Mouse (Mus musculus) midbrain, postnatal 0 days (tissue): ENCODE results near the gene Armt1. TPM values are rescaled to one million over a fixed set of nuclear protein-coding genes. Genes with fewer than 3 reads are reported as not detected.

Source experiments
- ATAC-seq: fragments of 200-750 bp; cut with Nextera tagmentation; 2 replicates; pipeline ENCODE4 v1.8.0; 2017; ENCODE audit warnings: moderate number of reproducible peaks, mild to moderate bottlenecking, moderate TSS enrichment, moderate library complexity; ENCODE audit not compliant: low FRiP score
- DNase-seq: peaks from one replicate; pipeline ENCODE4 v3.0.0-alpha.2; 2015; ENCODE audit warnings: low spot score
- H3K27ac ChIP-seq: fragments of 300-500 bp; sonication (generic); 2 replicates; pipeline ENCODE4 v1.5.1; 2014; ENCODE audit warnings: low read depth, mild to moderate bottlenecking, low read length, mixed read lengths
- H3K27me3 ChIP-seq: fragments of 300-500 bp; sonication (generic); 2 replicates; pipeline ENCODE4 v1.6.1; 2014; ENCODE audit warnings: low read length, control low read depth, mixed read lengths; ENCODE audit not compliant: insufficient read depth
- H3K36me3 ChIP-seq: fragments of 300-500 bp; sonication (generic); 2 replicates; pipeline ENCODE4 v1.6.1; 2014; ENCODE audit warnings: low read length, control low read depth, mixed read lengths; ENCODE audit not compliant: insufficient read depth
- H3K4me1 ChIP-seq: fragments of 300-500 bp; sonication (generic); 2 replicates; pipeline ENCODE4 v1.6.1; 2014; ENCODE audit warnings: mild to moderate bottlenecking, control low read depth, antibody characterized with exemption, low read length, mixed read lengths; ENCODE audit not compliant: insufficient read depth
- H3K4me2 ChIP-seq: fragments of 300-500 bp; sonication (generic); 2 replicates; pipeline ENCODE4 v1.6.1; 2014; ENCODE audit warnings: low read depth, mild to moderate bottlenecking, low read length, mixed read lengths; ENCODE audit not compliant: poor library complexity, severe bottlenecking
- H3K4me3 ChIP-seq: fragments of 300-500 bp; sonication (generic); 2 replicates; pipeline ENCODE4 v1.5.1; 2014; ENCODE audit warnings: low read depth, mild to moderate bottlenecking, low read length, moderate library complexity
- H3K9ac ChIP-seq: fragments of 300-500 bp; sonication (generic); replicated peaks from 2 replicates; pipeline ENCODE4 v1.6.1; 2014; ENCODE audit warnings: mild to moderate bottlenecking, low read length, moderate library complexity, mixed read lengths; ENCODE audit not compliant: poor library complexity, severe bottlenecking
- H3K9me3 ChIP-seq: fragments of 300-500 bp; sonication (generic); 2 replicates; pipeline ENCODE4 v1.6.1; 2016; ENCODE audit warnings: low read length, control low read depth
- CTCF ChIP-seq: IDR thresholded peaks from 2 replicates; pipeline ENCODE4 v1.5.1; 2016; ENCODE audit warnings: antibody characterized with exemption, mild to moderate bottlenecking
- WGBS: fragments of 180-500 bp; shearing (Covaris S2); extraction: QIAGEN DNeasy Blood & Tissue Kit; methylation state at CpG from one replicate; pipeline ENCODE4 v1.1.7; 2014; 5-methylcytosine and 5-hydroxymethylcytosine counted together
- polyA plus RNA-seq: library from polyadenylated mRNA; unstranded; fragments of >200 nt; fragmentation: Nextera tagmentation; extraction: Ambion mirVana; gene quantifications from 2 replicates; pipeline ENCODE4 v1.2.1, GENCODE M21; 2015
- total RNA-seq: library from RNA; depleted of rRNA; stranded (reverse); fragments of >200 nt; gene quantifications from 2 replicates; pipeline ENCODE4 v1.2.3, GENCODE M21; 2014; rRNA removed

Armt1 gene
- total and polyA plus RNA-seq, 2 experiments from 2014 or later: 5.7 to 12.8 TPM

DNA sequence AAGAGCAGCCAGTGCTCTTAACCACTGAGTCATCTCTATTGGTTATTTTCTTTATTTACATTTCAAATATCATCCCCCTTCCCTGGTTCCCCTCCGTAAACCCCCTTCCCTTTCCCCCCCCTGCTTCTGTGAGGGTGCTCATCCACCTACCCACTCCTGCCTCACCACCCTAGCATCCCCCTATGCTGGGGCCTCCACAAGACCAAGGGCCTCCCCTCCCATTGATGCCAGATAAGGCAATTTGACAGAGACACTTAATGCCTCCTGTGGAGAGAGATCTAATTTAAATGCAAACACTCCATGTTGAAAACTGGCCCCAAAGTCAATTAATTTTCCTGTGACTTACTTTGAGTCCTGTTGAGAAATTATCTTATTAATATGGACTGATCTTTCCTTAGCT is 59.8 kb downstream of the Armt1 start:
- no peak for TF ChIP-seq CTCF
- H3K27me3 ChIP-seq: no peaks in the 10 kb centered on the region
- ATAC-seq: no peak
- no peak overlapping the region for H3K4me2 ChIP-seq
- 54% methylated on average over 1 of the region's 1 CpGs for WGBS
- no peak overlapping the region for H3K9ac ChIP-seq
- no peak overlapping the region for H3K4me3 ChIP-seq
- no peaks in the 10 kb centered on the region for H3K9me3 ChIP-seq
- no peak overlapping the region for H3K27ac ChIP-seq
- H3K36me3 ChIP-seq: no peaks in the 10 kb centered on the region
- no peaks in the 10 kb centered on the region for H3K4me1 ChIP-seq
- no peak for DNase-seq

DNA sequence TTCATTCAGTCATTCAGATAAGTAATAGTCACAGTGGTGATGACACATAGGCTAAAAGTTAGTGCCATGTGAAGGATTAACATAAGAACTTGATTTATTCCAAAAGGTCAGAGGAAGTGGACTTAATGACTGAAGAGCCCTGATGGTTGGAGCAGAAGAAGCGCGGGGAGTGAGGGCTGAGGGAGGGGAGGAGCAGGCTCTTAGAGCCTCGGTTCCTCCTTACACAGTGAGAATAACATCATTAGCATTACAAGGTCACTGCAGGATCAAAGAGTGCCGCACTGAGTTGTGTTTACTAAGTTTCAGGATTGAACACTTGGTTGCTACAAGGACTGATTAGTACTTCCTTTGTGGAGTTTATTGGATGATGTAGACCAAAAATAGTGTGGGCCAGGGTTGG is 60.6 kb downstream of the Armt1 start:
- TF ChIP-seq CTCF: no peak
- no peak overlapping the region for H3K4me3 ChIP-seq
- 17% methylated on average over 4 of the region's 4 CpGs for WGBS
- no peaks in the 10 kb centered on the region for H3K27me3 ChIP-seq
- H3K36me3 ChIP-seq: no peaks in the 10 kb centered on the region
- no peaks in the 10 kb centered on the region for H3K4me1 ChIP-seq
- ATAC-seq (no peak), DNase-seq (no peak)
- no peak overlapping the region for H3K4me2 ChIP-seq
- no peak overlapping the region for H3K27ac ChIP-seq
- no peak overlapping the region for H3K9ac ChIP-seq
- no peaks in the 10 kb centered on the region for H3K9me3 ChIP-seq

DNA sequence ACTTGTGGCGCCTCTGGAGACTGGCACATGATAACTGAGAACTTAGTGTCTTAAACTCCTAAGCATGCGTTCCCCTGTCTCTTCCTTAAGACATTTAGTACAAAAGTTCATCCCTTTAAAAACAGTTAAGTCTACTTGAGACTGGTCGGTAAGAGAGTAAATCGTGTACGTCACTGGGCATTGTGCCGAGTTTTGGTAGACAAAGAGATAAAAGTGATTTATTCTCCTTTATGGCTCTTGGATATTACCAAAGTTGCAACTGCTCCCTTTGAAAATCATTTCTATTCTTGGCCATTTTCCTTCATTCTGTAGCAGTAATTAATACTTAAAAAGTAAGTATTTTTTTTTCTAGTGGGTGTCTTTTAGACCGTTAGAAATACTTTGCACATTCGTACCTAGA is 71.0 kb downstream of the Armt1 start:
- Histone ChIP-seq H3K9ac (no peak overlapping the region), H3K9me3 (no peaks in the 10 kb centered on the region), H3K4me2 (no peak overlapping the region), H3K36me3 (no peaks in the 10 kb centered on the region), H3K27me3 (no peaks in the 10 kb centered on the region), H3K4me3 (no peak overlapping the region), H3K27ac (no peak overlapping the region), H3K4me1 (no peaks in the 10 kb centered on the region)
- DNase-seq (no peak), ATAC-seq (no peak)
- TF ChIP-seq CTCF: no peak
- 93% methylated on average over 8 of the region's 8 CpGs for WGBS

Other genes starting within 250 kb of the Armt1 start
- gene Akap12, start 166.1 kb upstream of the Armt1 start, total RNA-seq: 49.6 and 52.7 TPM in 2 replicates
- gene Akap12, start 166.1 kb upstream of the Armt1 start, polyA plus RNA-seq: 33.7 and 36.8 TPM in 2 replicates
- 17.7 and 18.5 TPM in 2 replicates for gene Zbtb2, start 44.4 kb upstream of the Armt1 start, total RNA-seq
- 12.0 and 14.8 TPM in 2 replicates for gene Zbtb2, start 44.4 kb upstream of the Armt1 start, polyA plus RNA-seq
- 20.1 and 23.2 TPM in 2 replicates for gene Rmnd1, start 79 bp upstream of the Armt1 start, total RNA-seq
- gene Rmnd1, start 79 bp upstream of the Armt1 start, polyA plus RNA-seq: 24.6 and 25.5 TPM in 2 replicates
- gene Ccdc170, start 50.0 kb downstream of the Armt1 start, total RNA-seq: 0.52 and 1.5 TPM in 2 replicates
- 0.47 and 0.48 TPM in 2 replicates for gene Ccdc170, start 50.0 kb downstream of the Armt1 start, polyA plus RNA-seq
- 0.71 and 1.1 TPM in 2 replicates for gene Esr1, start 179.1 kb downstream of the Armt1 start, total RNA-seq
- 0.74 and 0.84 TPM in 2 replicates for gene Esr1, start 179.1 kb downstream of the Armt1 start, polyA plus RNA-seq